Mouse (Mus musculus) liver, adult 2 months (tissue): ENCODE results near the gene Gimap9. TPM values are rescaled to one million over a fixed set of nuclear protein-coding genes. Genes with fewer than 3 reads are reported as not detected.

Experiments
- DNase-seq: peaks from one replicate; pipeline ENCODE4 v3.0.0-alpha.2; 2011; ENCODE audit warnings: low read depth, low spot score; ENCODE audit errors: extremely low read depth
- H3K27ac ChIP-seq: fragments of 200-500 bp; replicated peaks from 2 replicates; pipeline ENCODE4 v1.5.1; 2012; ENCODE audit warnings: low read depth, mild to moderate bottlenecking, control low read depth, inconsistent platforms, low read length; ENCODE audit not compliant: insufficient read depth
- H3K27me3 ChIP-seq: fragments of 200-500 bp; 2 replicates; pipeline ENCODE4 v1.6.1; 2012; ENCODE audit warnings: mild to moderate bottlenecking, moderate library complexity, low read length, inconsistent platforms; ENCODE audit not compliant: control insufficient read depth, insufficient read depth
- H3K36me3 ChIP-seq: fragments of 200-500 bp; 2 replicates; pipeline ENCODE4 v1.6.1; 2012; ENCODE audit warnings: low read length, inconsistent platforms; ENCODE audit not compliant: control insufficient read depth, insufficient read depth
- H3K4me1 ChIP-seq: fragments of 200-500 bp; 2 replicates; pipeline ENCODE4 v1.6.1; 2011; ENCODE audit warnings: low read length; ENCODE audit not compliant: control insufficient read depth, insufficient read depth
- H3K4me3 ChIP-seq: fragments of 200-500 bp; 2 replicates; pipeline ENCODE4 v1.5.1; 2011; ENCODE audit warnings: low read depth, mild to moderate bottlenecking, control low read depth, low read length, moderate library complexity; ENCODE audit not compliant: insufficient read depth
- H3K79me2 ChIP-seq: fragments of 200-500 bp; 2 replicates; pipeline ENCODE4 v1.6.1; 2012; ENCODE audit warnings: inconsistent platforms, mild to moderate bottlenecking, low read length, moderate library complexity; ENCODE audit not compliant: control insufficient read depth, insufficient read depth
- H3K9ac ChIP-seq: fragments of 200-500 bp; 2 replicates; pipeline ENCODE4 v1.6.1; 2012; ENCODE audit warnings: low read depth, mild to moderate bottlenecking, control low read depth, inconsistent platforms, low read length
- CTCF ChIP-seq: fragments of 200-500 bp; IDR thresholded peaks from 2 replicates; pipeline ENCODE4 v1.5.1; 2011; ENCODE audit warnings: low read depth, low read length, control low read depth
- POLR2A ChIP-seq: fragments of 200-500 bp; IDR thresholded peaks from 2 replicates; pipeline ENCODE4 v1.6.1; 2011; ENCODE audit warnings: low read length, control low read depth; ENCODE audit not compliant: insufficient read depth; ENCODE audit errors: extremely low read depth
- WGBS: fragments of 180-500 bp; shearing (Covaris S2); methylation state at CpG from one replicate; pipeline ENCODE4 v1.1.7; 2018; 5-methylcytosine and 5-hydroxymethylcytosine counted together
- polyA plus RNA-seq: library from polyadenylated mRNA; depleted of rRNA; stranded (reverse); fragments of >200 nt; gene quantifications from 2 replicates; pipeline ENCODE4 v1.2.3, GENCODE M21; 2012
- total RNA-seq: library from RNA; depleted of rRNA; stranded (reverse); fragments of >200 nt; gene quantifications from 2 replicates; pipeline ENCODE4 v1.2.3, GENCODE M21; 2014

Gene Gimap9
- total and polyA plus RNA-seq, 2 experiments = 4.2 to 12.2 TPM

- peaks cover 4% of the 10 kb centered on the region; the same call in 1 of the 2 replicates for H3K4me1 ChIP-seq
- no peak for DNase-seq
- H3K27ac ChIP-seq = peak overlapping the region; percentile 79
- H3K9ac ChIP-seq = peak overlapping the region; percentile 31
- peak overlapping the region; percentile 44 for H3K4me3 ChIP-seq
- TF ChIP-seq CTCF = no peak
- TF ChIP-seq POLR2A = no peak
- H3K27me3 ChIP-seq = no peaks in the 10 kb centered on the region
- H3K36me3 ChIP-seq = peaks cover 4% of the 10 kb centered on the region; the same call in 1 of the 2 replicates
- H3K79me2 ChIP-seq = no peaks in the 10 kb centered on the region
- 77% methylated on average over 7 of the region's 7 CpGs for WGBS
Observed at GRCm38 (mm10) chr6:48685694-48686665, 10.1 kb downstream of the Gimap9 start.

- H3K27ac ChIP-seq = peak overlapping the region; percentile 79
- no peak for TF ChIP-seq POLR2A
- TF ChIP-seq CTCF = no peak
- no peaks in the 10 kb centered on the region for H3K27me3 ChIP-seq
- H3K4me3 ChIP-seq = no peak overlapping the region
- peaks cover 3% of the 10 kb centered on the region; the same call in 1 of the 2 replicates for H3K4me1 ChIP-seq
- peaks cover 4% of the 10 kb centered on the region; the same call in 1 of the 2 replicates for H3K36me3 ChIP-seq
- WGBS = 80% methylated on average over 2 of the region's 2 CpGs
- no peak for DNase-seq
- H3K79me2 ChIP-seq = no peaks in the 10 kb centered on the region
- H3K9ac ChIP-seq = no peak overlapping the region
Observed at GRCm38 (mm10) chr6:48687077-48687476, 11.1 kb downstream of the Gimap9 start.

- TF ChIP-seq POLR2A (no peak), CTCF (no peak)
- DNase-seq = no peak
- Histone ChIP-seq H3K79me2 (no peaks in the 10 kb centered on the region), H3K27me3 (no peaks in the 10 kb centered on the region), H3K4me3 (no peak overlapping the region), H3K4me1 (peaks cover 2% of the 10 kb centered on the region; the same call in 1 of the 2 replicates), H3K36me3 (peaks cover 4% of the 10 kb centered on the region), H3K27ac (no peak overlapping the region; the same call in 1 of the 2 replicates), H3K9ac (no peak overlapping the region)
- 90% methylated on average over 2 of the region's 2 CpGs for WGBS
Observed at GRCm38 (mm10) chr6:48689320-48689719, 13.4 kb downstream of the Gimap9 start.

GRCm38 (mm10) chr6:48692962-48693361, 17.0 kb downstream of the Gimap9 start:
- Histone ChIP-seq H3K4me3 (no peak overlapping the region), H3K36me3 (peaks cover 4% of the 10 kb centered on the region), H3K27ac (no peak overlapping the region), H3K4me1 (peaks cover 2% of the 10 kb centered on the region; the same call in 1 of the 2 replicates), H3K9ac (no peak overlapping the region), H3K79me2 (no peaks in the 10 kb centered on the region), H3K27me3 (no peaks in the 10 kb centered on the region)
- 87% methylated on average over 6 of the region's 6 CpGs for WGBS
- TF ChIP-seq POLR2A (no peak), CTCF (no peak)
- no peak for DNase-seq

GRCm38 (mm10) chr6:48696830-48697554, 21.1 kb downstream of the Gimap9 start:
- Histone ChIP-seq H3K27ac (peak overlapping the region; percentile 5; the same call in 1 of the 2 replicates), H3K79me2 (no peaks in the 10 kb centered on the region), H3K27me3 (no peaks in the 10 kb centered on the region), H3K4me3 (no peak overlapping the region), H3K9ac (no peak overlapping the region), H3K36me3 (peaks cover 4% of the 10 kb centered on the region; the same call in 1 of the 2 replicates), H3K4me1 (no peaks in the 10 kb centered on the region; the same call in 1 of the 2 replicates)
- no peak for DNase-seq
- 93% methylated on average over 4 of the region's 4 CpGs for WGBS
- TF ChIP-seq POLR2A (no peak), CTCF (no peak)
